Mouse (Mus musculus) midbrain, embryonic 11.5 days (tissue): ENCODE measurements around the gene Nkapl. TPM values are rescaled to one million over a fixed set of nuclear protein-coding genes. Genes with fewer than 3 reads are reported as not detected.
"Not testable (repeated sequence)": the region's sequence is repeated elsewhere in the genome, so short reads cannot be mapped to it uniquely, and the experiment has no call there.

Source experiments
- ATAC-seq: fragments of 200-750 bp; cut with Nextera tagmentation; 2 replicates; pipeline ENCODE4 v1.8.0; 2017; ENCODE audit warnings: moderate TSS enrichment, moderate library complexity; ENCODE audit not compliant: low FRiP score
- DNase-seq: peaks from one replicate; pipeline ENCODE4 v3.0.0; 2015; ENCODE audit warnings: low spot score; ENCODE audit errors: missing footprints
- H3K27ac ChIP-seq: fragments of 300-500 bp; sonication (generic); 2 replicates; pipeline ENCODE4 v1.5.1; 2014; ENCODE audit warnings: low read depth, low read length
- H3K27me3 ChIP-seq: fragments of 300-500 bp; sonication (generic); 2 replicates; pipeline ENCODE4 v1.6.1; 2014; ENCODE audit warnings: mild to moderate bottlenecking, low read length, moderate library complexity, mixed read lengths; ENCODE audit not compliant: control insufficient read depth, insufficient read depth
- H3K36me3 ChIP-seq: fragments of 300-500 bp; sonication (generic); 2 replicates; pipeline ENCODE4 v1.6.1; 2014; ENCODE audit warnings: mild to moderate bottlenecking, low read length, moderate library complexity, mixed read lengths; ENCODE audit not compliant: control insufficient read depth, insufficient read depth
- H3K4me1 ChIP-seq: fragments of 300-500 bp; sonication (generic); 2 replicates; pipeline ENCODE4 v1.6.1; 2014; ENCODE audit warnings: low read length; ENCODE audit not compliant: control insufficient read depth, insufficient read depth
- H3K4me2 ChIP-seq: fragments of 300-500 bp; sonication (generic); 2 replicates; pipeline ENCODE4 v1.6.1; 2014; ENCODE audit warnings: mild to moderate bottlenecking, moderate library complexity
- H3K4me3 ChIP-seq: fragments of 300-500 bp; sonication (generic); 2 replicates; pipeline ENCODE4 v1.5.1; 2014; ENCODE audit warnings: low read depth, low read length
- H3K9ac ChIP-seq: fragments of 300-500 bp; sonication (generic); 2 replicates; pipeline ENCODE4 v1.6.1; 2014; ENCODE audit warnings: low read length
- H3K9me3 ChIP-seq: fragments of 300-500 bp; sonication (generic); 2 replicates; pipeline ENCODE4 v1.6.1; 2016; ENCODE audit warnings: low read length; ENCODE audit not compliant: control insufficient read depth
- WGBS: fragments of 180-500 bp; shearing (Covaris S2); extraction: QIAGEN DNeasy Blood & Tissue Kit; methylation state at CpG from one replicate; pipeline ENCODE4 v1.1.7; 2014; 5-methylcytosine and 5-hydroxymethylcytosine counted together
- polyA plus RNA-seq: library from polyadenylated mRNA; unstranded; fragments of >200 nt; fragmentation: Nextera tagmentation; extraction: Ambion mirVana; gene quantifications from 2 replicates; pipeline ENCODE4 v1.2.1, GENCODE M21; 2014

Nkapl gene
- polyA plus RNA-seq: 2.6 and 2.7 TPM in 2 replicates

- under 1% methylated on average over 54 of the region's 54 CpGs for WGBS
- Histone ChIP-seq H3K4me1 (0 out of 2 replicates have a peak, but pooled peaks cover 2% of the 10 kb centered on the region), H3K4me3 (peak within 1 kb of the TSS; percentile 42), H3K36me3 (no peaks in the 10 kb centered on the region), H3K27ac (0 out of 2 replicates have a peak within 1 kb of the TSS, but pooled peaks have one; percentile 1), H3K27me3 (no peaks in the 10 kb centered on the region; the same call in 1 of the 2 replicates), H3K9me3 (no peaks in the 10 kb centered on the region), H3K9ac (peak within 1 kb of the TSS; percentile 70), H3K4me2 (peak within 1 kb of the TSS; percentile 67)
- ATAC-seq (peak; percentile 99), DNase-seq (peak; percentile 97)
Observed at GRCm38 (mm10) chr13:21468061-21469019, at the start of gene Nkapl. Gene Nkapl (minus strand): TSS chr13:21468509.

GRCm38 (mm10) chr13:21506221-21506649 lies 37.9 kb upstream of the Nkapl start:
- Histone ChIP-seq H3K4me2 (peak overlapping the region; percentile 48), H3K9ac (peak overlapping the region; percentile 80), H3K4me1 (peaks cover 5% of the 10 kb centered on the region; the same call in 1 of the 2 replicates), H3K36me3 (no peaks in the 10 kb centered on the region), H3K4me3 (peak overlapping the region; percentile 67), H3K9me3 (no peaks in the 10 kb centered on the region), H3K27ac (peak overlapping the region; percentile 54; the same call in 1 of the 2 replicates), H3K27me3 (no peaks in the 10 kb centered on the region)
- DNase-seq (peak; percentile 98), ATAC-seq (peak; percentile 99)
- WGBS: under 1% methylated on average over 21 of the region's 21 CpGs

- WGBS: 89% methylated on average over 5 of the region's 5 CpGs
- H3K9ac ChIP-seq: no peak overlapping the region
Observed at GRCm38 (mm10) chr13:21502296-21502695, 34.0 kb upstream of the Nkapl start.

GRCm38 (mm10) chr13:21501182-21501581 lies 32.9 kb upstream of the Nkapl start, which contains the start of gene Gm11273:
Gene Gm11273 (minus strand): TSS chr13:21501418.
- 94% methylated on average over 17 of the region's 17 CpGs for WGBS
- not testable (repeated sequence) for ATAC-seq, H3K9ac ChIP-seq, H3K4me1 ChIP-seq, H3K4me2 ChIP-seq, H3K4me3 ChIP-seq, DNase-seq, H3K36me3 ChIP-seq, H3K27me3 ChIP-seq, H3K27ac ChIP-seq, H3K9me3 ChIP-seq

More at GRCm38 (mm10) chr13:21502296-21502695, 34.0 kb upstream of the Nkapl start:
- no peaks in the 10 kb centered on the region for H3K9me3 ChIP-seq
- peaks cover 5% of the 10 kb centered on the region; the same call in 1 of the 2 replicates for H3K4me1 ChIP-seq
- H3K27me3 ChIP-seq: no peaks in the 10 kb centered on the region
- no peak for ATAC-seq
- H3K36me3 ChIP-seq: no peaks in the 10 kb centered on the region
- H3K27ac ChIP-seq: no peak overlapping the region
- DNase-seq: no peak
- H3K4me2 ChIP-seq: no peak overlapping the region
- no peak overlapping the region for H3K4me3 ChIP-seq

- ATAC-seq (no peak), DNase-seq (no peak)
- no peaks in the 10 kb centered on the region for H3K4me1 ChIP-seq
- 94% methylated on average over 21 of the region's 21 CpGs for WGBS
- no peaks in the 10 kb centered on the region for H3K9me3 ChIP-seq
- no peak within 1 kb of the TSS for H3K4me2 ChIP-seq
- H3K27me3 ChIP-seq: no peaks in the 10 kb centered on the region
- H3K9ac ChIP-seq: no peak within 1 kb of the TSS
- no peak within 1 kb of the TSS for H3K27ac ChIP-seq
- H3K36me3 ChIP-seq: no peaks in the 10 kb centered on the region
- H3K4me3 ChIP-seq: no peak within 1 kb of the TSS
Observed at GRCm38 (mm10) chr13:21495080-21495479, 26.8 kb upstream of the Nkapl start, which contains the start of gene AK157302. Gene AK157302 (plus strand): TSS chr13:21495223.

GRCm38 (mm10) chr13:21492847-21493246 lies 24.5 kb upstream of the Nkapl start:
- WGBS: 94% methylated on average over 5 of the region's 5 CpGs

GRCm38 (mm10) chr13:21486881-21487280 lies 18.6 kb upstream of the Nkapl start:
- no peak overlapping the region for H3K4me3 ChIP-seq
- H3K36me3 ChIP-seq: no peaks in the 10 kb centered on the region
- no peak overlapping the region for H3K4me2 ChIP-seq
- ATAC-seq (no peak), DNase-seq (no peak)
- no peaks in the 10 kb centered on the region for H3K27me3 ChIP-seq
- H3K27ac ChIP-seq: no peak overlapping the region
- H3K9ac ChIP-seq: no peak overlapping the region
- no peaks in the 10 kb centered on the region for H3K9me3 ChIP-seq
- WGBS: 90% methylated on average over 1 of the region's 1 CpGs
- no peaks in the 10 kb centered on the region for H3K4me1 ChIP-seq

More at GRCm38 (mm10) chr13:21492847-21493246, 24.5 kb upstream of the Nkapl start:
- Histone ChIP-seq H3K9ac (no peak overlapping the region), H3K4me1 (no peaks in the 10 kb centered on the region), H3K27ac (no peak overlapping the region), H3K27me3 (no peaks in the 10 kb centered on the region), H3K36me3 (no peaks in the 10 kb centered on the region), H3K9me3 (no peaks in the 10 kb centered on the region), H3K4me2 (no peak overlapping the region), H3K4me3 (no peak overlapping the region)
- ATAC-seq: no peak
- DNase-seq: no peak

GRCm38 (mm10) chr13:21478759-21479670 lies 10.7 kb upstream of the Nkapl start, which contains the start of the genes Zkscan4 and Gm10065:
Gene Zkscan4 (plus strand): TSS chr13:21478907.
Gene Gm10065 (minus strand): TSS chr13:21479441.
- H3K36me3 ChIP-seq, H3K9me3 ChIP-seq, H3K4me1 ChIP-seq, H3K27me3 ChIP-seq, H3K27ac ChIP-seq: not testable (repeated sequence)
- Histone ChIP-seq H3K4me2 (peak within 1 kb of the TSS; percentile 58), H3K9ac (peak within 1 kb of the TSS; percentile 73), H3K4me3 (peak within 1 kb of the TSS; percentile 53)
- peak; percentile 96 for DNase-seq
- WGBS: 4% methylated on average over 26 of the region's 31 CpGs
- peak; percentile 89 for ATAC-seq
